Mouse (Mus musculus): ENCODE data around the gene Rac1. TPM values are rescaled to one million over a fixed set of nuclear protein-coding genes. Genes with fewer than 3 reads are reported as not detected.

Rac1 gene
- total RNA-seq, 2 experiments from 2014 or later = 114 to 654 TPM

- peak; percentile 84 for ATAC-seq (replicated peaks; ENCODE audit: poor library complexity)
Measured at GRCm38 (mm10) chr5:143499197-143499596, 28.6 kb downstream of the Rac1 start.

DNA sequence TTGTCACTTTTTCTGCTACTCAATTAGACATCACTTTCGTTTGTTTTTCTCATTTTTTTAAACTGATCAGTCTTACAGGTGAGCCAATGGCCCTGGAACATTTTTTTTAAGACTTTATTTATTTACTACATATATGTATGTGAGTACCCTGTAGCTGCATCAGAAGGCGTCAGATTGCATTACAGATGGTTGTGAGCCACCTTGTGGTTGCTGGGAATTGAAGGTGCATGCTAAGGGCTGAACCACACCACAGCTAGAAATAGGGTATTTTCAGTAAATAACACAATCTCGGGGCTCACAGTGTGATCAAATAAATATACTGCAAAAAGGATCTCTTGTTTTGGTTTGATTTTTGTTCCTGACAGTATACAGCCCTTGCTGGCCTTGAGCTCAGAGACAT lies 30.4 kb downstream of the Rac1 start:
- no peak for ATAC-seq (replicated peaks; ENCODE audit: poor library complexity)

GRCm38 (mm10) chr5:143495708-143496107 lies 32.1 kb downstream of the Rac1 start:
- no peak for ATAC-seq (replicated peaks; ENCODE audit: poor library complexity)

GRCm38 (mm10) chr5:143493163-143493562 lies 34.7 kb downstream of the Rac1 start:
- no peak for ATAC-seq (replicated peaks; ENCODE audit: poor library complexity)

DNA sequence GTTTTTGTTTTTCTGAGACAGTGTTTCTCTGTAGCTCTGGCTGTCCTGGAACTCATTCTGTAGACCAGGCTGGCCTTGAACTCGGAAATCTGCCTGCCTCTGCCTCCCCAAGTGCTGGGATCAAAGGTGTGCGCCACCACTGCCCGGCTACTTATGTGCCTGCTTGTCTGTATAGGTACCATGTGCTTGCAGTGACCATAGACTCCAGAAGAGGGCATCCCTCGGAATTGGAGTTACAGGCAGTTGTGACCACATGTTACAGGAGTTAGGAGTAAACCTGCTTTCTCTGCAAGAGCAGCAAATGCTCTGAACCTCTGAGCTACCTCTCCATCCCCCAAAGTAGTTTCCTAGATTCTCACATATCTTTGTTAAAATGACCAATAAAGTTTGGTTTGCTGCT lies 36.1 kb downstream of the Rac1 start:
- 0 out of 2 replicates have a peak, but pooled peaks have one; percentile 40 for ATAC-seq (replicated peaks; ENCODE audit: poor library complexity)

- peak; percentile 48 for ATAC-seq (replicated peaks; ENCODE audit: poor library complexity)
Measured at GRCm38 (mm10) chr5:143489749-143490342, 38.0 kb downstream of the Rac1 start.

- ATAC-seq (replicated peaks; ENCODE audit: poor library complexity) = no peak
Measured at GRCm38 (mm10) chr5:143487998-143488397, 39.8 kb downstream of the Rac1 start.

DNA sequence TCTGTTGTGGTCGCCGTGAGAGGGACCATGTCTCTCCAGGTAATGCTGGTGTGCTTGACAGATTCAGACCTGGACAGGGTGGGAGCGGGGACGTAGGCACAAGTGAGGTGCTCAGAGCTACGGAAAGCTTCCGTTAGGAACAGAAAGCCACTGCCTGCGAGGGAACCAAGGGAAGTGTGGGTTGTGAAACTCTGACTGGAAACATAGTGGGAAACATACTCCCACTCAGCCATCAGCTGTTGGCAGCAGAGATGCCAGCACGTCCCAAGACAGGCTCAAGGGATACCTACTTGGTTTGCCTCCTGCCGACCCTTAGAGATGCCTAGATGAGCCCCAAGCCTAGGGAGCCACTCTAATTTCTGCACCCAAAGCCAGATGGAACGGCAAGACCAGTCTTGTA lies 40.6 kb downstream of the Rac1 start:
- ATAC-seq (replicated peaks; ENCODE audit: poor library complexity) = no peak

DNA sequence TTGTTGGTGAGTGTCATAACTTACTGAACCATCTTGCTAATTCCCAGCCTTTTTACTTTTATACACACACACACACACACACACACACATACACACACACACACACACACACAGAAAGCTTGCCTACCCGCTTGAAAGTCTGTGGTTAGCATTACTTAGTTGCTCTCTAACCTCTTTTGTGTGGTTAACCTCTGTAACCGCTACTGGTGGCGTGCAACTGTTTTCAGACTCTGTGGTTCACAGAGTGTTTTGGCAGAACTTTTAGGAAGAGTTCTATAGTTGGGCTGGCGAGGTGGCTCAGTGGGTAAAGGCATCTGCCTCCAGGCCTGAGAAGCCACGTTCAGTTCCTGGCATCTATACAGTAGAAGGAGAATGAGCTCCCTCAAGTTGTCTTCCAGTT lies 42.9 kb downstream of the Rac1 start:
- peak; percentile 67 for ATAC-seq (replicated peaks; ENCODE audit: poor library complexity)

GRCm38 (mm10) chr5:143477901-143478300 lies 49.9 kb downstream of the Rac1 start:
- ATAC-seq (replicated peaks; ENCODE audit: poor library complexity) = no peak

GRCm38 (mm10) chr5:143476013-143476412 lies 51.8 kb downstream of the Rac1 start:
- no peak for ATAC-seq (replicated peaks; ENCODE audit: poor library complexity)

DNA sequence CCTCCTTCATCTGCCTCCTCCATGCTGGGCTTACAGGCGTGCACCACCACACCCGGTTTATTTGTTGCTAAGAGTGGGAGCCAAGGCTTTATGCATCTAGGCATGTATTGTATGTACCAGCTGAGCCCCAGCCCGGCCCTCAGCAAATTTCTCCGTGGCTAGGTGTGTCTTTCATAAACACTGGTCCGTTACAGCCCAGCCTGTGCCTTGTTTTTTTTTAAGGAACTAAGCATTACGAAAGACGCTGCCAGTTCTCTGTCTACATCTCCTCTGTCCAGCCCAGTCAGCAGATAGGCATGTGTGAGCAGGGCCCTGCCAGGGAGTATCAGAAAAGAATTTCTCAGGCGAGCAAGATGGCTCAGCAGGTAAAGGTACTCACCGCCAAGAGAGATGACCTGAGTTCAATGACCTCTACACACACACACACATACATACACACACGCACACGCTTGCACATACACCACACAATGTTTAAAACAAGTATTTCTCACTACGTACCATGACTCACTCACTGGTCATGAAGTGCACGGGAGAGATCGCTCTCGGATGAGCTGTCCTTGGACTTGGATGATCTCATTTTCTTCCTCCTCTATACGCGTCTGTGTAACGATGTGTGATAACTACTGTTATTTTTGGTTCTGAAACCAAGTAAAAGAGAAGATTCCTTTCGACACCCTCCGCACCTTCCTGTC lies 52.5 kb downstream of the Rac1 start:
- ATAC-seq (replicated peaks; ENCODE audit: poor library complexity) = peak; percentile 71

DNA sequence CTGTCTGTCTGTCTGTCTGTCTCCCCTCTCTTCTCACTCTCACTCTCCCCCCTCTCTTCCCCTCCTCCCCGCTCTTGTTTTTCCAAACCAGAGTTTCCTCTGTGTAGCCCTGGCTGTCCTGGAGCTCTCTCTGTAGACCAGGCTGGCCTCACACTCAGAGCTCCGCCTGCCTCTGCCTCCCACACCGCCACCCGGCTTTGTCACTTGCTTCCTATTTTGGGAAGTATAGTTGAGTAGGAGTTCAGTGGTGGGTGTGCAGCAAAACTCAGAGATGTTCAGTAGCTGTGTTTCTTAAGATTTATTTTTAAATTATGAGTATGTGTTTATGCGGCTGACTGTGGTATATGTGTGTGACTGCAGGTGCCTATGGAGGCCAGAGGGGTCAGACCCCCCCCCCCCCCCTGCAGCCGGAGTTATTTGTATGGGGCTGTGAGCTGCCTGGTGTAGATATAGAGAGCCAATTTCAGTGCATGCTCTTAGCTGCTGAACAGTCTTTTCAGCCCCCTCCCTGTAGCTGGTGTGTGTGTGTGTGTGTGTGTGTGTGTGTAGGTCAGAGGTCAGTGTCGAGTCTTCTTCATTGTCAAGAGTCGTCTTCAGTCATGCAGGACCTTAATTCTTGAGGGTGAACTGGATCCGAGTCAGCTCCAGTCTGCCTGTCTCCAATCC lies 55.8 kb downstream of the Rac1 start:
- ATAC-seq (replicated peaks; ENCODE audit: poor library complexity) = no peak

GRCm38 (mm10) chr5:143471165-143471546 lies 56.7 kb downstream of the Rac1 start:
- ATAC-seq (replicated peaks; ENCODE audit: poor library complexity) = peak; percentile 27

GRCm38 (mm10) chr5:143470421-143471164 lies 57.2 kb downstream of the Rac1 start:
- peak; percentile 74 for ATAC-seq (replicated peaks; ENCODE audit: poor library complexity)

- ATAC-seq (replicated peaks; ENCODE audit: poor library complexity) = no peak
Measured at GRCm38 (mm10) chr5:143469628-143470027, 58.2 kb downstream of the Rac1 start.

GRCm38 (mm10) chr5:143467931-143468330 lies 59.9 kb downstream of the Rac1 start:
- ATAC-seq (replicated peaks; ENCODE audit: poor library complexity) = no peak

DNA sequence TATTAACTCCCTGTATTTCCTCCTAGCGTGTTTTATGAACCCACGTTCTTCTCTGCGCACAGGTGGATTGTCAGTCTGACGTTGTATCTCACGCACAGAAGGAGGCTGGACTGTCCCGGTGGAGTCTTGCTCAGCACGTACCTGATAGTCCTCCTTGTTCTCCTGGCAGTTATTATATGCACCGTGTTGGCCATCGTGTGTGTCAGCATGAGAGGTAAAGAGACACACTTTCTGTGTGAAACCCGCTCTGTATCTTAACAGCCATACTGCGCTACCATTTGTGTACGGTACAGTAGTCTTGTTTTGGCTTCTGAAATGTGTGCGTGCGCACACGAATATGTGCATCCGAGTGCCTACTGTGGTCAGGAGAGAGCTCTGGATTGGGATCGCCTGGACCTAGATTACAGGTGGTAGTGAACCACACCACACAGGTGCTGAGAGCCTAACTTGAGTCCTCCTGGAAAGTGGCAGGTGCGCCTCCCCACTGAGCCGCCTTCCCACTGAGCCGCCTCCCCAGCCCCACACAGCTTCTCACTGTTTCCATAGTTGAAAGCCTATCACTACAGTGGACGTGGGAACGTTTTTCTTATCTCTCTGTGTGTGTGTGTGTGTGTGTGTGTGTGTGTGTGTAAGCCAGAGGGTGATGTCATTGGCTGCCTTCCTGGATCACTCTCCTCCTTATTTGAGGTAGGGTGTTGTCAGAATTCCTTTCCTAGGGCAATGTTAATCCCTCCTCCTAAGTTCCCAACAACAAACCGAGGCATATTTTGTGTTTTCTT lies 60.8 kb downstream of the Rac1 start:
- no peak for ATAC-seq (replicated peaks; ENCODE audit: poor library complexity)

GRCm38 (mm10) chr5:143465156-143466085 lies 62.4 kb downstream of the Rac1 start:
- peak; percentile 54 for ATAC-seq (replicated peaks; ENCODE audit: poor library complexity)

- ATAC-seq (replicated peaks; ENCODE audit: poor library complexity) = peak; percentile 22
Measured at GRCm38 (mm10) chr5:143464757-143465118, 63.1 kb downstream of the Rac1 start.

Measured in megakaryocyte progenitor cell, adult 5-6 weeks (primary cell).